Mouse (Mus musculus) CH12.LX (cell line): ENCODE data around the gene Hist1h2ag. TPM values are rescaled to one million over a fixed set of nuclear protein-coding genes. Genes with fewer than 3 reads are reported as not detected.

Experiments used
- DNase-seq: peaks from one replicate; pipeline ENCODE4 v3.0.0-alpha.2; 2013; ENCODE audit errors: extremely low read depth
- H3K27ac ChIP-seq: 2 replicates; pipeline ENCODE4 v1.5.1; 2012; ENCODE audit warnings: low read depth, mild to moderate bottlenecking, control low read depth, moderate library complexity; ENCODE audit not compliant: insufficient read depth
- H3K27me3 ChIP-seq: replicated peaks from 2 replicates; pipeline ENCODE3; 2012; ENCODE audit warnings: inconsistent platforms
- H3K36me3 ChIP-seq, 2 experiments: replicated peaks in 1 of 2; 2 replicates each; pipeline versions ENCODE3 to v1.6.1; 2012; ENCODE audit warnings: inconsistent platforms in 1 of 2, low read length in 1 of 2, mild to moderate bottlenecking in 1 of 2, mixed read lengths in 1 of 2, moderate library complexity in 1 of 2; ENCODE audit not compliant: control insufficient read depth in 1 of 2, insufficient read depth in 1 of 2
- H3K4me1 ChIP-seq, 2 experiments: 2 replicates each; pipeline ENCODE4 v1.6.1; 2012; ENCODE audit warnings: inconsistent platforms in 1 of 2, moderate library complexity in 1 of 2; ENCODE audit not compliant: insufficient read depth in 2 of 2, control insufficient read depth in 1 of 2
- H3K4me2 ChIP-seq: 2 replicates; pipeline ENCODE4 v1.6.1; 2012; ENCODE audit warnings: low read depth, mild to moderate bottlenecking, control low read depth; ENCODE audit not compliant: poor library complexity, insufficient read depth, severe bottlenecking
- H3K4me3 ChIP-seq, 3 experiments: fragments of 150-350 bp in 1 of 3; sonication (generic) in 1 of 3; replicated peaks in 1 of 3; 2 replicates each; pipeline versions ENCODE3 to v1.5.1; 2011 to 2012; ENCODE audit warnings: low read depth in 2 of 3, low read length in 2 of 3, mild to moderate bottlenecking in 2 of 3, moderate library complexity in 2 of 3, control low read depth in 1 of 3, improper control_type of control experiment in 1 of 3, inconsistent platforms in 1 of 3, mixed read lengths in 1 of 3; ENCODE audit not compliant: poor library complexity in 1 of 3
- H3K79me2 ChIP-seq: replicated peaks from 2 replicates; pipeline ENCODE4 v1.6.1; 2012; ENCODE audit warnings: mild to moderate bottlenecking, moderate library complexity; ENCODE audit not compliant: control insufficient read depth, poor library complexity, insufficient read depth, severe bottlenecking; ENCODE audit errors: extremely low read depth
- H3K9ac ChIP-seq: 2 replicates; pipeline ENCODE4 v1.6.1; 2012; ENCODE audit warnings: low read depth, mild to moderate bottlenecking, control low read depth, moderate library complexity; ENCODE audit not compliant: insufficient read depth
- H3K9me3 ChIP-seq: replicated peaks from 2 replicates; pipeline ENCODE3; 2012; ENCODE audit warnings: low read length, inconsistent platforms, mixed read lengths
- BHLHE40 ChIP-seq: IDR thresholded peaks from 2 replicates; pipeline ENCODE4 v1.6.1; 2011; ENCODE audit warnings: mild to moderate bottlenecking, low read depth, low read length, improper control_type of control experiment
- CHD1 ChIP-seq: IDR thresholded peaks from 2 replicates; pipeline ENCODE4 v1.6.1; 2012; ENCODE audit warnings: low read depth, low read length, improper control_type of control experiment, inconsistent platforms
- CHD2 ChIP-seq: IDR thresholded peaks from 2 replicates; pipeline ENCODE4 v1.6.1; 2011; ENCODE audit warnings: low read length, improper control_type of control experiment
- CTCF ChIP-seq, 2 experiments: IDR thresholded peaks in 1 of 2; conservative IDR thresholded peaks in 1 of 2; 2 replicates each; pipeline ENCODE4 v1.5.1; 2011 to 2012; ENCODE audit warnings: low read depth in 2 of 2, low read length in 2 of 2, improper control_type of control experiment in 1 of 2, inconsistent platforms in 1 of 2, mild to moderate bottlenecking in 1 of 2, moderate library complexity in 1 of 2
- E2F4 ChIP-seq: IDR thresholded peaks from 2 replicates; pipeline ENCODE4 v1.6.1; 2011; ENCODE audit warnings: low read depth, low read length, improper control_type of control experiment; ENCODE audit not compliant: insufficient replicate concordance
- ELF1 ChIP-seq: IDR thresholded peaks from 2 replicates; pipeline ENCODE4 v1.6.1; 2014; ENCODE audit warnings: low read depth, mild to moderate bottlenecking, inconsistent platforms, low read length, improper control_type of control experiment
- EP300 ChIP-seq: IDR thresholded peaks from 2 replicates; pipeline ENCODE4 v1.6.1; 2011; ENCODE audit warnings: low read length, improper control_type of control experiment
- ETS1 ChIP-seq: conservative IDR thresholded peaks from 2 replicates; pipeline ENCODE4 v1.6.1; 2012; ENCODE audit warnings: low read depth, mild to moderate bottlenecking, inconsistent platforms, low read length, improper control_type of control experiment, moderate library complexity
- GABPA ChIP-seq: IDR thresholded peaks from 2 replicates; pipeline ENCODE4 v1.6.1; 2012; ENCODE audit warnings: low read depth, low read length, improper control_type of control experiment, inconsistent platforms; ENCODE audit not compliant: insufficient replicate concordance
- HCFC1 ChIP-seq: IDR thresholded peaks from 2 replicates; pipeline ENCODE4 v1.6.1; 2012; ENCODE audit warnings: low read depth, mild to moderate bottlenecking, inconsistent platforms, low read length, improper control_type of control experiment
- IRF4 ChIP-seq: IDR thresholded peaks from 2 replicates; pipeline ENCODE4 v1.6.1; 2014; ENCODE audit warnings: low read depth, mild to moderate bottlenecking, inconsistent platforms, low read length, improper control_type of control experiment
- JUN ChIP-seq: IDR thresholded peaks from 2 replicates; pipeline ENCODE4 v1.6.1; 2011; ENCODE audit warnings: low read depth, mild to moderate bottlenecking, low read length, improper control_type of control experiment, moderate library complexity; ENCODE audit not compliant: insufficient read depth
- JUND ChIP-seq: conservative IDR thresholded peaks from 2 replicates; pipeline ENCODE4 v1.6.1; 2011; ENCODE audit warnings: low read depth, low read length, improper control_type of control experiment
- KAT2A ChIP-seq: IDR thresholded peaks from 2 replicates; pipeline ENCODE4 v1.6.1; 2012; ENCODE audit warnings: low read length, improper control_type of control experiment, inconsistent platforms; ENCODE audit not compliant: insufficient replicate concordance
- MAFK ChIP-seq: IDR thresholded peaks from 2 replicates; pipeline ENCODE4 v1.6.1; 2011; ENCODE audit warnings: low read length, improper control_type of control experiment; ENCODE audit not compliant: insufficient replicate concordance
- MAX ChIP-seq: IDR thresholded peaks from 2 replicates; pipeline ENCODE4 v1.6.1; 2011; ENCODE audit warnings: low read length, improper control_type of control experiment
- MAZ ChIP-seq: IDR thresholded peaks from 2 replicates; pipeline ENCODE4 v1.6.1; 2012; ENCODE audit warnings: low read depth, mild to moderate bottlenecking, inconsistent platforms, low read length, improper control_type of control experiment, moderate library complexity
- MEF2A ChIP-seq: IDR thresholded peaks from 2 replicates; pipeline ENCODE4 v1.6.1; 2014; ENCODE audit warnings: low read depth, mild to moderate bottlenecking, inconsistent platforms, low read length, improper control_type of control experiment, borderline replicate concordance
- MXI1 ChIP-seq: IDR thresholded peaks from 2 replicates; pipeline ENCODE4 v1.6.1; 2011; ENCODE audit warnings: mild to moderate bottlenecking, low read depth, low read length, improper control_type of control experiment
- MYC ChIP-seq: IDR thresholded peaks from 2 replicates; pipeline ENCODE4 v1.6.1; 2011; ENCODE audit warnings: low read depth, mild to moderate bottlenecking, improper control_type of control experiment, low read length
- NELFE ChIP-seq: IDR thresholded peaks from 2 replicates; pipeline ENCODE4 v1.6.1; 2011; ENCODE audit warnings: low read depth, low read length, improper control_type of control experiment
- NRF1 ChIP-seq: IDR thresholded peaks from 2 replicates; pipeline ENCODE4 v1.6.1; 2014; ENCODE audit warnings: low read depth, mild to moderate bottlenecking, inconsistent platforms, low read length, improper control_type of control experiment, moderate library complexity
- PAX5 ChIP-seq: IDR thresholded peaks from 2 replicates; pipeline ENCODE4 v1.6.1; 2012; ENCODE audit warnings: low read length, inconsistent platforms, mixed read lengths
- POLR2A ChIP-seq: IDR thresholded peaks from 2 replicates; pipeline ENCODE4 v1.6.1; 2011; ENCODE audit warnings: low read depth, mild to moderate bottlenecking, improper control_type of control experiment, low read length
- POLR2AphosphoS2 ChIP-seq: IDR thresholded peaks from 2 replicates; pipeline ENCODE4 v1.6.1; 2011; ENCODE audit warnings: low read depth, low read length, improper control_type of control experiment
- RAD21 ChIP-seq: IDR thresholded peaks from 2 replicates; pipeline ENCODE4 v1.6.1; 2011; ENCODE audit warnings: low read depth, mild to moderate bottlenecking, low read length, improper control_type of control experiment, moderate library complexity
- RCOR1 ChIP-seq: conservative IDR thresholded peaks from 2 replicates; pipeline ENCODE4 v1.6.1; 2012; ENCODE audit warnings: low read depth, mild to moderate bottlenecking, inconsistent platforms, low read length, improper control_type of control experiment
- SIN3A ChIP-seq: IDR thresholded peaks from 2 replicates; pipeline ENCODE4 v1.6.1; 2012; ENCODE audit warnings: low read length, improper control_type of control experiment, inconsistent platforms
- SMC3 ChIP-seq: IDR thresholded peaks from 2 replicates; pipeline ENCODE4 v1.6.1; 2011; ENCODE audit warnings: low read depth, low read length, improper control_type of control experiment
- TBP ChIP-seq: conservative IDR thresholded peaks from 2 replicates; pipeline ENCODE4 v1.6.1; 2011; ENCODE audit warnings: low read depth, low read length, improper control_type of control experiment
- TCF12 ChIP-seq: IDR thresholded peaks from 2 replicates; pipeline ENCODE4 v1.6.1; 2014; ENCODE audit warnings: low read depth, mild to moderate bottlenecking, inconsistent platforms, low read length, improper control_type of control experiment
- UBTF ChIP-seq: IDR thresholded peaks from 2 replicates; pipeline ENCODE4 v1.6.1; 2012; ENCODE audit warnings: low read depth, mild to moderate bottlenecking, inconsistent platforms, low read length, improper control_type of control experiment, moderate library complexity
- USF1 ChIP-seq: IDR thresholded peaks from 2 replicates; pipeline ENCODE4 v1.6.1; 2014; ENCODE audit warnings: low read depth, mild to moderate bottlenecking, inconsistent platforms, low read length, improper control_type of control experiment
- USF2 ChIP-seq: conservative IDR thresholded peaks from 2 replicates; pipeline ENCODE4 v1.6.1; 2011; ENCODE audit warnings: low read depth, low read length, improper control_type of control experiment
- ZC3H11A ChIP-seq: IDR thresholded peaks from 2 replicates; pipeline ENCODE4 v1.6.1; 2012; ENCODE audit warnings: low read depth, mild to moderate bottlenecking, inconsistent platforms, low read length, improper control_type of control experiment
- ZKSCAN1 ChIP-seq: IDR thresholded peaks from 2 replicates; pipeline ENCODE4 v1.6.1; 2012; ENCODE audit warnings: low read depth, inconsistent platforms, low read length, improper control_type of control experiment, borderline replicate concordance
- ZMIZ1 ChIP-seq: IDR thresholded peaks from 2 replicates; pipeline ENCODE4 v1.6.1; 2012; ENCODE audit warnings: low read depth, mild to moderate bottlenecking, inconsistent platforms, low read length, improper control_type of control experiment
- ZNF384 ChIP-seq: IDR thresholded peaks from 2 replicates; pipeline ENCODE4 v1.6.1; 2012; ENCODE audit warnings: low read depth, low read length, improper control_type of control experiment, inconsistent platforms
- dilution Hi-C: fragments of 300-500 bp; cut with MboI; formaldehyde crosslinking; loops from 2 replicates; pipeline ENCODE4 v1.14.3; 2020; ENCODE audit warnings: low sequenced_read_pairs; ENCODE audit not compliant: extremely low pct_unique_long_range_greater_than_20kb, extremely low pct_ligation_motif_present
- in situ Hi-C: fragments of 300-500 bp; cut with MboI; formaldehyde crosslinking; loops from 3 replicates; pipeline ENCODE4 v1.14.3; 2019; ENCODE audit warnings: low sequenced_read_pairs, low pct_ligation_motif_present, low pct_unique_long_range_greater_than_20kb, mixed read lengths
- polyA plus RNA-seq: library from polyadenylated mRNA; unstranded; fragments of >175 nt; gene quantifications from 2 replicates; pipeline ENCODE4 v1.2.1, GENCODE M21; 2012; ENCODE audit warnings: low read depth; ENCODE audit not compliant: insufficient read length
- total RNA-seq, 2 experiments: library from RNA; depleted of rRNA; stranded (reverse); fragments of 300-350 nt in 1 of 2; fragments of >200 nt in 1 of 2; gene quantifications; 2 replicates each; pipeline ENCODE4 v1.2.3; 2012 to 2014

Hist1h2ag gene
- total and polyA plus RNA-seq, 3 experiments, result 7.3 to 576 (median 22.0) TPM

GRCm38 (mm10) chr13:22036149-22036956 is 6.4 kb downstream of the Hist1h2ag start:
- Histone ChIP-seq H3K4me3 (peak overlapping the region in 2 of 3 experiments; percentile 19 to 28), H3K9ac (peak overlapping the region; percentile 69), H3K36me3 (no peaks in the 10 kb centered on the region), H3K4me1 (peaks cover 0 to 33% of the 10 kb centered on the region in 2 experiments; a peak in 2 of 4 replicates), H3K27ac (peak overlapping the region; percentile 86), H3K4me2 (peak overlapping the region; percentile 65), H3K9me3 (no peaks in the 10 kb centered on the region), H3K79me2 (no peaks in the 10 kb centered on the region), H3K27me3 (no peaks in the 10 kb centered on the region)
- dilution Hi-C loops (no loop called here), in situ Hi-C loops (loop anchor here (10.0 to 25.0 kb wide), 3 partner anchors 292 to 1726 kb away; partner anchors contain the start of genes Hist1h1a, Hist1h2ab, Hist1h3a and Hist1h3b)
- peak; percentile 69 for DNase-seq
- TF ChIP-seq CHD1 (no peak; the same call in none of the 2 replicates), ZNF384 (no peak; the same call in 1 of the 2 replicates), BHLHE40 (peak; percentile 28; the same call in 1 of the 2 replicates), SIN3A (peak; percentile 17), RCOR1 (peak; percentile 91), SMC3 (no peak; the same call in 1 of the 2 replicates), USF2 (no peak), MXI1 (no peak), UBTF (peak; percentile 98; the same call in 1 of the 2 replicates), ZKSCAN1 (no peak), MAX (no peak), MYC (peak; percentile 40; the same call in 1 of the 2 replicates), EP300 (no peak), ELF1 (no peak), POLR2A (peak; percentile 85), HCFC1 (no peak), MEF2A (no peak), CHD2 (peak; percentile 83), ZC3H11A (no peak), MAFK (peak; percentile 13; the same call in 1 of the 2 replicates), RAD21 (no peak), USF1 (no peak), E2F4 (no peak), NRF1 (no peak), KAT2A (0 out of 2 replicates have a peak, but pooled peaks have one; percentile 23), TBP (no peak), ETS1 (no peak), NELFE (peak; percentile 78), TCF12 (no peak; the same call in 1 of the 2 replicates), CTCF (conservative IDR thresholded peaks at IDR 0.05 in 1 of 2, IDR thresholded peaks at IDR 0.05 in 1 of 2; ENCODE audit: low read depth in 2 of 2, low read length in 2 of 2) (no peak), IRF4 (no peak), PAX5 (no peak), POLR2AphosphoS2 (peak; percentile 100), ZMIZ1 (peak; percentile 98), JUN (no peak), MAZ (no peak), JUND (no peak), GABPA (no peak)
- TF ChIP-seq, all 38 proteins: peak for 12
